Mouse (Mus musculus) embryonic facial prominence, embryonic 14.5 days (tissue): ENCODE measurements at regions not wholly inside any gene's neighbourhood (a gene's known extent, or its start where the extent isn't known, plus 50 kb on each side); places are given as distances from the start of the nearest gene placed in this dataset.

ENCODE experiments used
- ATAC-seq: fragments of 200-750 bp; cut with Nextera tagmentation; 2 replicates; pipeline ENCODE4 v1.8.0; 2017; ENCODE audit warnings: low read depth, moderate number of reproducible peaks, moderate TSS enrichment
- DNase-seq: peaks from one replicate; pipeline ENCODE4 v3.0.0-alpha.2; 2015; ENCODE audit warnings: low spot score
- H3K27ac ChIP-seq: fragments of 300-500 bp; sonication (generic); replicated peaks from 2 replicates; pipeline ENCODE4 v1.5.1; 2014; ENCODE audit warnings: low read depth, mild to moderate bottlenecking, low read length, moderate library complexity
- H3K27me3 ChIP-seq: fragments of 300-500 bp; sonication (generic); replicated peaks from 2 replicates; pipeline ENCODE4 v1.6.1; 2014; ENCODE audit warnings: low read length; ENCODE audit not compliant: control insufficient read depth, insufficient read depth
- H3K36me3 ChIP-seq: fragments of 300-500 bp; sonication (generic); 2 replicates; pipeline ENCODE4 v1.6.1; 2014; ENCODE audit warnings: low read length, mixed read lengths; ENCODE audit not compliant: control insufficient read depth, insufficient read depth
- H3K4me1 ChIP-seq: fragments of 300-500 bp; sonication (generic); 2 replicates; pipeline ENCODE4 v1.6.1; 2014; ENCODE audit warnings: antibody characterized with exemption, low read length; ENCODE audit not compliant: control insufficient read depth, insufficient read depth
- H3K4me2 ChIP-seq: fragments of 300-500 bp; sonication (generic); 2 replicates; pipeline ENCODE4 v1.6.1; 2014; ENCODE audit warnings: low read depth, mild to moderate bottlenecking, low read length, moderate library complexity, mixed read lengths
- H3K4me3 ChIP-seq: fragments of 300-500 bp; sonication (generic); 2 replicates; pipeline ENCODE4 v1.5.1; 2014; ENCODE audit warnings: low read depth, mild to moderate bottlenecking, low read length
- H3K9ac ChIP-seq: fragments of 300-500 bp; sonication (generic); 2 replicates; pipeline ENCODE4 v1.6.1; 2014; ENCODE audit warnings: low read depth, mild to moderate bottlenecking, low read length, moderate library complexity, mixed read lengths
- H3K9me3 ChIP-seq: fragments of 300-500 bp; sonication (generic); 2 replicates; pipeline ENCODE4 v1.6.1; 2016; ENCODE audit warnings: low read length; ENCODE audit not compliant: control insufficient read depth
- WGBS: fragments of 180-500 bp; shearing (Covaris S2); extraction: QIAGEN DNeasy Blood & Tissue Kit; methylation state at CpG from one replicate; pipeline ENCODE4 v1.1.7; 2014; 5-methylcytosine and 5-hydroxymethylcytosine counted together

- H3K9me3 ChIP-seq: no peaks in the 10 kb centered on the region
- H3K4me2 ChIP-seq: no peak overlapping the region
- H3K36me3 ChIP-seq: no peaks in the 10 kb centered on the region
- no peaks in the 10 kb centered on the region for H3K4me1 ChIP-seq
- DNase-seq (peak; percentile 19), ATAC-seq (peak; percentile 57; the same call in 1 of the 2 replicates)
- no peak overlapping the region for H3K27ac ChIP-seq
- H3K9ac ChIP-seq: no peak overlapping the region
- no peak overlapping the region for H3K4me3 ChIP-seq
- WGBS: 53% methylated on average over 2 of the region's 2 CpGs
- no peaks in the 10 kb centered on the region for H3K27me3 ChIP-seq
Observed at GRCm38 (mm10) chr2:56460625-56461590, 662.9 kb downstream of the Nr4a2 start.

- no peak for ATAC-seq
Observed at GRCm38 (mm10) chr2:56459430-56459829, 664.4 kb downstream of the Nr4a2 start.

GRCm38 (mm10) chr2:56457594-56457993 lies 666.2 kb downstream of the Nr4a2 start:
- H3K4me2 ChIP-seq: no peak overlapping the region
- no peaks in the 10 kb centered on the region for H3K36me3 ChIP-seq
- ATAC-seq (no peak), DNase-seq (no peak)
- H3K9me3 ChIP-seq: no peaks in the 10 kb centered on the region
- H3K27ac ChIP-seq: no peak overlapping the region
- H3K4me3 ChIP-seq: no peak overlapping the region
- H3K9ac ChIP-seq: no peak overlapping the region
- no peaks in the 10 kb centered on the region for H3K4me1 ChIP-seq
- no peaks in the 10 kb centered on the region for H3K27me3 ChIP-seq
- WGBS: 30% methylated on average over 1 of the region's 1 CpGs

More at GRCm38 (mm10) chr2:56459430-56459829, 664.4 kb downstream of the Nr4a2 start:
- Histone ChIP-seq H3K4me3 (no peak overlapping the region), H3K4me2 (no peak overlapping the region), H3K9ac (no peak overlapping the region), H3K27ac (no peak overlapping the region), H3K36me3 (no peaks in the 10 kb centered on the region), H3K27me3 (no peaks in the 10 kb centered on the region), H3K4me1 (no peaks in the 10 kb centered on the region), H3K9me3 (no peaks in the 10 kb centered on the region)
- 50% methylated on average over 5 of the region's 5 CpGs for WGBS
- DNase-seq: no peak

- H3K4me3 ChIP-seq: no peak overlapping the region
- no peak for DNase-seq
- H3K9me3 ChIP-seq: no peaks in the 10 kb centered on the region
- no peaks in the 10 kb centered on the region for H3K36me3 ChIP-seq
- ATAC-seq: no peak
- H3K27ac ChIP-seq: no peak overlapping the region
- no peak overlapping the region for H3K4me2 ChIP-seq
- WGBS: 67% methylated on average over 10 of the region's 10 CpGs
- no peaks in the 10 kb centered on the region for H3K27me3 ChIP-seq
- no peak overlapping the region for H3K9ac ChIP-seq
- H3K4me1 ChIP-seq: no peaks in the 10 kb centered on the region
Observed at GRCm38 (mm10) chr2:56455856-56456395, 667.9 kb downstream of the Nr4a2 start.

- no peaks in the 10 kb centered on the region for H3K27me3 ChIP-seq
- H3K4me1 ChIP-seq: no peaks in the 10 kb centered on the region
- peak overlapping the region; percentile 45 for H3K4me2 ChIP-seq
- H3K9ac ChIP-seq: no peak overlapping the region
- no peaks in the 10 kb centered on the region for H3K9me3 ChIP-seq
- H3K36me3 ChIP-seq: no peaks in the 10 kb centered on the region
- no peak overlapping the region for H3K27ac ChIP-seq
- DNase-seq: peak; percentile 5
- WGBS: 10% methylated on average over 11 of the region's 11 CpGs
- peak; percentile 33; the same call in 1 of the 2 replicates for ATAC-seq
- peak overlapping the region; percentile 17 for H3K4me3 ChIP-seq
Observed at GRCm38 (mm10) chr2:56454611-56455066, 669.2 kb downstream of the Nr4a2 start.

- Histone ChIP-seq H3K27me3 (no peaks in the 10 kb centered on the region), H3K27ac (no peak overlapping the region), H3K9me3 (no peaks in the 10 kb centered on the region), H3K4me2 (no peak overlapping the region), H3K36me3 (no peaks in the 10 kb centered on the region), H3K4me1 (no peaks in the 10 kb centered on the region), H3K9ac (no peak overlapping the region), H3K4me3 (no peak overlapping the region)
- ATAC-seq: no peak
- DNase-seq: no peak
- WGBS: 76% methylated on average over 10 of the region's 10 CpGs
Observed at GRCm38 (mm10) chr2:56440916-56441315, 682.9 kb downstream of the Nr4a2 start.
